Mouse (Mus musculus): Measurements from ENCODE around the gene Gm4305.
A peak's percentile ranks its signal among the peaks of the same experiment; 100 is the strongest.
"Not testable (repeated sequence)": the region's sequence is repeated elsewhere in the genome, so short reads cannot be mapped to it uniquely, and the experiment has no call there.

Gene Gm4305

GRCm38 (mm10) chr10:100350793-100351192, at the start of gene Gm4305:
Gm4305 (plus strand) TSS chr10:100351093.
- DNase-seq: not testable (repeated sequence)

- DNase-seq: not testable (repeated sequence)
Observed at GRCm38 (mm10) chr10:100335376-100335775, 15.5 kb upstream of the Gm4305 start, which contains the start of gene Gm4301. Gm4301 (plus strand) TSS chr10:100335676.

- not testable (repeated sequence) for DNase-seq
Observed at GRCm38 (mm10) chr10:100340536-100340935, 10.4 kb upstream of the Gm4305 start, which contains the start of gene Gm4302. Gm4302 (plus strand) TSS chr10:100340836.

- DNase-seq: not testable (repeated sequence)
Observed at GRCm38 (mm10) chr10:100345672-100346071, 5.2 kb upstream of the Gm4305 start, which contains the start of gene Gm4303. Gm4303 (plus strand) TSS chr10:100345972.

DNA sequence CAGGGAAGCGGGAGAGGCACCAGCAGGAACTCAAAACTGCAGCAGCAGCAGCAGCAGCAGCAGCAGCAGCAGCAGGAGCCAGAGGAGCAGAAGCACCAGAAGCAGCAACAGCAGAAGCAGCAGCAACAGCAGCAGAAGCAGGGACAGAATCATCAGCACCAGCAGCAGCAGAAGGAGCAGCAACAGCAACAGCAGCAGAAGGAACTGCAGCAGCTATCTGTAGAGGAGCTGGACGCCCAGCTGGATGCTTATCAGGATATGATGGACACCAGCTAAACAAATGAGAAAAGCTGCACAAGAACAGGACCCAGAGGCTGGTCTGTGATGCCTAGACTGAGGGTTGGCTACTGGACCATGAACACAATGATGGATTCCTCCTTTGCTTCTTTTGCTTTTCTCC, 5.9 kb downstream of the Gm4305 start:
- DNase-seq: peak; percentile 7

DNA sequence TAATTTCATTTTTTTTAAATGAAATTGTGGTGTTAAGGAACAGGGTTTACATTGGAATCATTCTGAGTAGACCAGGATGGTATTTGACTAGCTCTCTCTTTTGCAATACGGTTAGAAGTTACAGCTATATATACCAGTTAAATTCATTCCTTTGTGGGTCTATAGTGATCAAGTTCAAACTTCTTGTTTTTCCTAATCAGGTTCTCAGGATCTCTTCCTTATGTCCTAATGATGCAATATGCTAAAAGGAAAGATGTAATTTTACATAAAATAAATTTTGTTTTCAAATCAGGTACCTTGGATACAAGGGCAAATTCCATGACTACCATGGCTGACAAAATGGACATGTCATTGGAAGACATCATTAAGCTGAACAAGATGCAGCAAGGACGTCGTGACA, 10.1 kb downstream of the Gm4305 start, which contains the start of gene Gm4307:
Gene Gm4307 (plus strand): TSS at position 301 of the 400 bp plus-strand sequence.
- DNase-seq: not testable (repeated sequence)

- DNase-seq: not testable (repeated sequence)
Observed at GRCm38 (mm10) chr10:100382460-100382859, 31.6 kb downstream of the Gm4305 start, which contains the start of gene Gm4312. Gm4312 (minus strand) TSS chr10:100382560.
